Mouse (Mus musculus) neural tube, embryonic 11.5 days (tissue): ENCODE data around the gene Lama5. TPM values are rescaled to one million over a fixed set of nuclear protein-coding genes. Genes with fewer than 3 reads are reported as not detected.

Experiments used
- ATAC-seq: fragments of 200-750 bp; cut with Nextera tagmentation; 2 replicates; pipeline ENCODE4 v1.8.0; 2017; ENCODE audit warnings: moderate number of reproducible peaks, mild to moderate bottlenecking, moderate TSS enrichment, moderate library complexity; ENCODE audit not compliant: insufficient read depth, low FRiP score, low TSS enrichment
- DNase-seq: peaks from one replicate; pipeline ENCODE4 v3.0.0-alpha.2; 2015; ENCODE audit warnings: low spot score
- H3K27ac ChIP-seq: fragments of 300-500 bp; sonication (generic); 2 replicates; pipeline ENCODE4 v1.5.1; 2014; ENCODE audit warnings: low read depth, mild to moderate bottlenecking, low read length
- H3K27me3 ChIP-seq: fragments of 300-500 bp; sonication (generic); 2 replicates; pipeline ENCODE4 v1.6.1; 2014; ENCODE audit warnings: mild to moderate bottlenecking, low read length, mixed read lengths; ENCODE audit not compliant: control insufficient read depth, insufficient read depth
- H3K36me3 ChIP-seq: fragments of 300-500 bp; sonication (generic); 2 replicates; pipeline ENCODE4 v1.6.1; 2014; ENCODE audit warnings: mild to moderate bottlenecking, low read length, moderate library complexity, mixed read lengths; ENCODE audit not compliant: control insufficient read depth, insufficient read depth
- H3K4me1 ChIP-seq: fragments of 300-500 bp; sonication (generic); 2 replicates; pipeline ENCODE4 v1.6.1; 2014; ENCODE audit warnings: low read length, mixed read lengths; ENCODE audit not compliant: control insufficient read depth, insufficient read depth
- H3K4me2 ChIP-seq: fragments of 300-500 bp; sonication (generic); 2 replicates; pipeline ENCODE4 v1.6.1; 2014; ENCODE audit warnings: low read depth, mild to moderate bottlenecking, moderate library complexity
- H3K4me3 ChIP-seq: fragments of 300-500 bp; sonication (generic); 2 replicates; pipeline ENCODE4 v1.5.1; 2014; ENCODE audit warnings: low read depth, low read length
- H3K9ac ChIP-seq: fragments of 300-500 bp; sonication (generic); 2 replicates; pipeline ENCODE4 v1.6.1; 2014; ENCODE audit warnings: mild to moderate bottlenecking, low read length
- H3K9me3 ChIP-seq: fragments of 300-500 bp; sonication (generic); 2 replicates; pipeline ENCODE4 v1.6.1; 2016; ENCODE audit warnings: low read length; ENCODE audit not compliant: control insufficient read depth
- WGBS: fragments of 180-500 bp; shearing (Covaris S2); extraction: QIAGEN DNeasy Blood & Tissue Kit; methylation state at CpG from one replicate; pipeline ENCODE4 v1.1.7; 2014; 5-methylcytosine and 5-hydroxymethylcytosine counted together
- polyA plus RNA-seq: library from polyadenylated mRNA; unstranded; fragments of >200 nt; fragmentation: Nextera tagmentation; extraction: Ambion mirVana; gene quantifications from 2 replicates; pipeline ENCODE4 v1.2.1, GENCODE M21; 2014

Lama5 gene
- polyA plus RNA-seq, 1 experiment from 2014 or later = 4.4 TPM

DNA sequence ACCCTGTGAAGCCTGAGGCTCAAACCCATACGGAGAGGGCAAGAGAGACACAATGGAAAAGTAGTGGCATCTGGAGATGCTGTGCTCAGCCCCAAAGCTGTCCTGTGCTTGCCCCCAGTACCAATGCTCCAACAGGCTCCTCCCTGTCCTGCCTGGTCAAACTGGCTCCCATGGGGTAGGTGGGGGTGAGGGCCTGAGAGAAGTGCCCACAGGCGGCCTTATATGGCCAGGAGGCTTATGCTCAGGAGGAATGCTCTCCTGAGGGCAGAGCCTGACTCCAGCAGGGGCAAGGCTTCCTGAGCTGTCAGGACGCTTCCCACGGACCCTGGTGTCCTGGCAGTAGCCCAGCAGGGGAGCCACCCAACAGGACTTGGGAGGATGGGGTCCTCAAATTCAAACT, 4.8 kb upstream of the Lama5 start:
- 0 out of 2 replicates have a peak, but pooled peaks cover 2% of the 10 kb centered on the region for H3K27me3 ChIP-seq
- no peak overlapping the region for H3K9ac ChIP-seq
- peaks cover 20% of the 10 kb centered on the region for H3K4me1 ChIP-seq
- H3K27ac ChIP-seq = no peak overlapping the region
- 61% methylated on average over 4 of the region's 4 CpGs for WGBS
- H3K9me3 ChIP-seq = no peaks in the 10 kb centered on the region
- DNase-seq (no peak), ATAC-seq (no peak)
- H3K36me3 ChIP-seq = no peaks in the 10 kb centered on the region
- H3K4me2 ChIP-seq = no peak overlapping the region
- no peak overlapping the region for H3K4me3 ChIP-seq

DNA sequence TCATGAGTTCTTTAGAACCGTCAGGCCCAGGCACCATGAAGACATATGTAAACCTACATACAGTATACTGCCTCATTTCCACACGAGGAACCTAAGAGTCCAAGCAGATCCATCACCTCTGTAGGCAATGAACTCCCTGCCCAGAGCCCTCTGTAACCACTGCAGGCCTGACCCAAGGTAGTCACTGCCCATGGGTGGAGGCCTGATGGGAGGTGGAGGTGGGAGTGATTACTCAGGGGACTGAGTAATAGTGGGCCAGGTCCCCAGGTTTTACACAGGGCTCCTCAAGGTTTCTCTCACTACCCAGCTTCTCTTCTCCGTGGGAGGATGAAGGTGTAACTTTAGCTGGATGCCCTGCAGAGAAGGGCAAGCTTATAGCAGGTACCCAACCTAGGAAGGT, 3.5 kb upstream of the Lama5 start:
- Histone ChIP-seq H3K27ac (no peak overlapping the region), H3K4me2 (no peak overlapping the region), H3K4me3 (no peak overlapping the region), H3K36me3 (no peaks in the 10 kb centered on the region), H3K9me3 (no peaks in the 10 kb centered on the region), H3K27me3 (peaks cover 14% of the 10 kb centered on the region), H3K9ac (no peak overlapping the region), H3K4me1 (peaks cover 27% of the 10 kb centered on the region)
- WGBS = 83% methylated on average over 3 of the region's 3 CpGs
- ATAC-seq = no peak
- no peak for DNase-seq

- Histone ChIP-seq H3K27ac (no peak overlapping the region), H3K27me3 (peaks cover 14% of the 10 kb centered on the region), H3K9ac (no peak overlapping the region), H3K4me1 (peaks cover 27% of the 10 kb centered on the region), H3K36me3 (no peaks in the 10 kb centered on the region), H3K9me3 (no peaks in the 10 kb centered on the region), H3K4me3 (no peak overlapping the region), H3K4me2 (no peak overlapping the region)
- ATAC-seq = no peak
- WGBS = 48% methylated on average over 7 of the region's 7 CpGs
- no peak for DNase-seq
Measured at GRCm38 (mm10) chr2:180228592-180228991, 2.9 kb upstream of the Lama5 start.

- no peak overlapping the region for H3K4me2 ChIP-seq
- ATAC-seq = no peak
- peaks cover 27% of the 10 kb centered on the region for H3K4me1 ChIP-seq
- H3K27ac ChIP-seq = no peak overlapping the region
- H3K9me3 ChIP-seq = no peaks in the 10 kb centered on the region
- H3K27me3 ChIP-seq = peaks cover 17% of the 10 kb centered on the region
- 44% methylated on average over 6 of the region's 6 CpGs for whole genome bisulfite sequencing
- no peaks in the 10 kb centered on the region for H3K36me3 ChIP-seq
- DNase-seq = no peak
- H3K9ac ChIP-seq = no peak overlapping the region
- no peak overlapping the region for H3K4me3 ChIP-seq
Measured at GRCm38 (mm10) chr2:180228060-180228458, 2.4 kb upstream of the Lama5 start.

- under 1% methylated on average over 21 of the region's 21 CpGs for WGBS
- Histone ChIP-seq H3K27me3 (peaks cover 17% of the 10 kb centered on the region), H3K4me1 (peaks cover 27% of the 10 kb centered on the region), H3K9ac (no peak overlapping the region), H3K27ac (0 out of 2 replicates have a peak overlapping the region, but pooled peaks have one; percentile 44), H3K9me3 (no peaks in the 10 kb centered on the region), H3K36me3 (no peaks in the 10 kb centered on the region), H3K4me3 (no peak overlapping the region), H3K4me2 (peak overlapping the region; percentile 31)
- ATAC-seq (peak; percentile 80), DNase-seq (peak; percentile 78)
Measured at GRCm38 (mm10) chr2:180227262-180228059, 1.8 kb upstream of the Lama5 start.

DNA sequence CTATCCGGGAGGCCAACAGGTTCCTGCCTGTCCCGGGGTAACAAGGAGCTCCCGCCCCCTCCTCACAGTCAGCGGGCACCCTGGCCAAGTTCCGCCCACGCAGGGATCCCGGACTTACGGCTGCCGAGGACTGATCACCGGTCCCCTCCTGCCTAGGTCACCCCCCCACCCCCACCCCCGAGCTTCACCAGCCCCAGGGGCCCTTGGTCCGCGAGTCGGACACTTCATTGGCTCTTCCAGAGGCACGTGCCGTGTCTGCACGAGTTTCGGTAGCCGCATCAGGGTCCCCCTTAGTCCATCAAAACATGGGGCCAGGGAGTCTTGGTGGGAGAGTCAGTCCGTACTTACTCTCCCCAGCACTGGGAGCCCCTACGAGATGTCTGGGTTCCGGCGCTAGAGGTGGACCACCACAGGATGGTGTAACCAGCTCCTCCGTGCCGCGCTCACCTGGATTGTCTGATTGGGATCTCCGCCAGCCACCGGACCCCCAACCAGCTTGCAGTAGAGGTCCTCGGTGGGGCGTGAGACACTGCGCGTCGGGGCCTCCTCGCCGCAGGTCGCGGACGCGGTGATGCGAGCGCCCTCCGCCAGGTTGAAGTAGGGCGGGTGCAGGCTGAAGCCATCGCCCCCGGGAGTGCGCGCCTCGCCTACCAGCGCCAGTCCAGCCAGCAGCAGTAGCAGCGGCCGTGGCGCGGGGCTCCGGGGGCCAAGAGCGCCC, 456 bp downstream of the Lama5 start:
- H3K27me3 ChIP-seq = peaks cover 17% of the 10 kb centered on the region
- peak overlapping the region; percentile 99 for H3K4me2 ChIP-seq
- no peaks in the 10 kb centered on the region for H3K36me3 ChIP-seq
- H3K4me3 ChIP-seq = peak overlapping the region; percentile 57
- DNase-seq (peak; percentile 46), ATAC-seq (peak; percentile 0; the same call in 1 of the 2 replicates)
- H3K9ac ChIP-seq = peak overlapping the region; percentile 60
- under 1% methylated on average over 55 of the region's 55 CpGs for WGBS
- no peaks in the 10 kb centered on the region for H3K9me3 ChIP-seq
- H3K4me1 ChIP-seq = peaks cover 27% of the 10 kb centered on the region
- no peak overlapping the region for H3K27ac ChIP-seq

- WGBS = 0% methylated on average over 11 of the region's 13 CpGs
- H3K9me3 ChIP-seq = no peaks in the 10 kb centered on the region
- peaks cover 27% of the 10 kb centered on the region for H3K4me1 ChIP-seq
- DNase-seq (no peak), ATAC-seq (no peak)
- no peak overlapping the region; the same call in 1 of the 2 replicates for H3K9ac ChIP-seq
- H3K27me3 ChIP-seq = peaks cover 17% of the 10 kb centered on the region
- H3K36me3 ChIP-seq = no peaks in the 10 kb centered on the region
- peak overlapping the region; percentile 99 for H3K4me2 ChIP-seq
- peak overlapping the region; percentile 57 for H3K4me3 ChIP-seq
- no peak overlapping the region for H3K27ac ChIP-seq
Measured at GRCm38 (mm10) chr2:180224647-180225043, 1.0 kb downstream of the Lama5 start.

- Histone ChIP-seq H3K9me3 (no peaks in the 10 kb centered on the region), H3K4me3 (no peak overlapping the region), H3K27ac (no peak overlapping the region), H3K27me3 (peaks cover 17% of the 10 kb centered on the region), H3K4me1 (peaks cover 21% of the 10 kb centered on the region), H3K4me2 (no peak overlapping the region), H3K9ac (no peak overlapping the region), H3K36me3 (no peaks in the 10 kb centered on the region)
- peak; percentile 38 for DNase-seq
- WGBS = 24% methylated on average over 6 of the region's 6 CpGs
- ATAC-seq = no peak
Measured at GRCm38 (mm10) chr2:180222250-180222649, 3.4 kb downstream of the Lama5 start.
